Mouse (Mus musculus) brain, embryonic 14.5 days (tissue): ENCODE data around the gene Barhl2.

Source experiments
- CTCF ChIP-seq: fragments of 200-500 bp; IDR thresholded peaks from 2 replicates; pipeline ENCODE4 v1.5.1; 2012; ENCODE audit warnings: inconsistent platforms, mild to moderate bottlenecking, moderate library complexity, borderline replicate concordance; ENCODE audit not compliant: insufficient read depth, insufficient read length; ENCODE audit errors: extremely low read depth
- POLR2A ChIP-seq: fragments of 200-500 bp; IDR thresholded peaks from 2 replicates; pipeline ENCODE4 v1.6.1; 2012; ENCODE audit warnings: mild to moderate bottlenecking, inconsistent platforms, borderline replicate concordance; ENCODE audit not compliant: poor library complexity, insufficient read depth, insufficient read length, severe bottlenecking; ENCODE audit errors: extremely low read depth

DNA sequence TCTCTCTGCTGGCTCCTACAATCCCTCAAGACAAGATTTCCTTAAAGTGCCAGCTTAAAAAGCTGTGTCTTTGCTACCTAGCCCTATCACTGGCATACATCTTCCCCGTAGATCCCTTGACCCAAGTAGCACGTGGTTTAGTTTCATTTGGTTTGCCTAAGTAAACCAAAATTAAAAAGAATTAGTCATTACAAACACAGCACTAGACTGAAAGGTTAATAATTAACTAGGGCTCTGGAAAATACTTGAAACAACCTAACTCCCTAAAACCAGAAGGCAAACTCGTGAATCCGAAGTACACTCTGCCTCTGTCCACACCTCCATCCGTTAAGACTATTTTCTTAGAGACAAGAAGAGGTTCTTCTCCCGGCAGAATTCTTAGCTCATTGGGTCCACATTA, 41.4 kb downstream of the Barhl2 start:
- no peak for TF ChIP-seq CTCF
- TF ChIP-seq POLR2A = no peak
